Mouse (Mus musculus) adrenal gland, adult 18-20 months (tissue): ENCODE measurements around the gene Gm826. TPM values are rescaled to one million over a fixed set of nuclear protein-coding genes. Genes with fewer than 3 reads are reported as not detected.

Source experiments
- DNase-seq, 2 experiments: peaks; one replicate each; pipeline ENCODE4 v3.0.0; 2021 to 2022; ENCODE audit warnings: low spot score in 2 of 2
- total RNA-seq, 2 experiments: library from RNA; stranded (reverse); gene quantifications; 1 replicate in 1 of 2; 2 replicates in 1 of 2; pipeline ENCODE4 v1.2.3; 2021

Gm826 gene
- total RNA-seq, 2 experiments from 2014 or later, result 1.1 to 1.3 TPM

- DNase-seq, result no peak
Observed at GRCm38 (mm10) chr2:160354319-160354718, 20.4 kb upstream of the Gm826 start.

GRCm38 (mm10) chr2:160353581-160353980 is 19.6 kb upstream of the Gm826 start:
- no peak for DNase-seq

GRCm38 (mm10) chr2:160351038-160351574 is 17.1 kb upstream of the Gm826 start:
- peak; percentile 44 to 48 for DNase-seq

GRCm38 (mm10) chr2:160349578-160349977 is 15.6 kb upstream of the Gm826 start:
- no peak for DNase-seq

- DNase-seq, result no peak
Observed at GRCm38 (mm10) chr2:160348796-160349195, 14.8 kb upstream of the Gm826 start.

- no peak for DNase-seq
Observed at GRCm38 (mm10) chr2:160348072-160348604, 14.2 kb upstream of the Gm826 start.

- no peak for DNase-seq
Observed at GRCm38 (mm10) chr2:160345644-160346043, 11.7 kb upstream of the Gm826 start.

- DNase-seq, result no peak
Observed at GRCm38 (mm10) chr2:160340121-160340520, 6.2 kb upstream of the Gm826 start.

GRCm38 (mm10) chr2:160339595-160339994 is 5.6 kb upstream of the Gm826 start:
- no peak for DNase-seq

GRCm38 (mm10) chr2:160336053-160336452 is 2.1 kb upstream of the Gm826 start:
- DNase-seq, result no peak

GRCm38 (mm10) chr2:160335043-160335442 is 1.1 kb upstream of the Gm826 start:
- DNase-seq, result no peak

GRCm38 (mm10) chr2:160332516-160333325 is 1.2 kb downstream of the Gm826 start:
- DNase-seq, result no peak

- DNase-seq, result no peak
Observed at GRCm38 (mm10) chr2:160328886-160329285, 5.1 kb downstream of the Gm826 start.

GRCm38 (mm10) chr2:160327716-160328115 is 6.2 kb downstream of the Gm826 start:
- no peak for DNase-seq

- DNase-seq, result peak; percentile 26 to 54
Observed at GRCm38 (mm10) chr2:160327167-160327566, 6.8 kb downstream of the Gm826 start.

- no peak for DNase-seq
Observed at GRCm38 (mm10) chr2:160325105-160325644, 8.8 kb downstream of the Gm826 start.

- no peak for DNase-seq
Observed at GRCm38 (mm10) chr2:160321829-160322228, 12.1 kb downstream of the Gm826 start.

GRCm38 (mm10) chr2:160318255-160318654 is 15.7 kb downstream of the Gm826 start:
- no peak for DNase-seq

- no peak for DNase-seq
Observed at GRCm38 (mm10) chr2:160313595-160314007, 20.4 kb downstream of the Gm826 start.

GRCm38 (mm10) chr2:160305070-160305469 is 28.9 kb downstream of the Gm826 start:
- DNase-seq, result no peak

- no peak for DNase-seq
Observed at GRCm38 (mm10) chr2:160303992-160304391, 30.0 kb downstream of the Gm826 start.

- DNase-seq, result no peak
Observed at GRCm38 (mm10) chr2:160302013-160302412, 31.9 kb downstream of the Gm826 start.
